Mouse (Mus musculus) adrenal gland, postnatal 10 days (tissue): ENCODE results near the gene Mnt. TPM values are rescaled to one million over a fixed set of nuclear protein-coding genes. Genes with fewer than 3 reads are reported as not detected.

Experiments
- DNase-seq: peaks from one replicate; pipeline ENCODE4 v3.0.0; 2021; ENCODE audit warnings: mixed read lengths
- total RNA-seq, 2 experiments: library from RNA; stranded (reverse); gene quantifications; 2 replicates each; pipeline ENCODE4 v1.2.3; 2021

Gene Mnt
- total RNA-seq, 2 experiments from 2014 or later = 19.1 to 20.6 TPM

GRCm38 (mm10) chr11:74831606-74832451 lies 1.1 kb downstream of the Mnt start:
- peak; percentile 100 for DNase-seq

- DNase-seq = peak; percentile 83
These were observed 1.9 kb downstream of the Mnt start for GRCm38 (mm10) chr11:74832503-74833143.

DNA sequence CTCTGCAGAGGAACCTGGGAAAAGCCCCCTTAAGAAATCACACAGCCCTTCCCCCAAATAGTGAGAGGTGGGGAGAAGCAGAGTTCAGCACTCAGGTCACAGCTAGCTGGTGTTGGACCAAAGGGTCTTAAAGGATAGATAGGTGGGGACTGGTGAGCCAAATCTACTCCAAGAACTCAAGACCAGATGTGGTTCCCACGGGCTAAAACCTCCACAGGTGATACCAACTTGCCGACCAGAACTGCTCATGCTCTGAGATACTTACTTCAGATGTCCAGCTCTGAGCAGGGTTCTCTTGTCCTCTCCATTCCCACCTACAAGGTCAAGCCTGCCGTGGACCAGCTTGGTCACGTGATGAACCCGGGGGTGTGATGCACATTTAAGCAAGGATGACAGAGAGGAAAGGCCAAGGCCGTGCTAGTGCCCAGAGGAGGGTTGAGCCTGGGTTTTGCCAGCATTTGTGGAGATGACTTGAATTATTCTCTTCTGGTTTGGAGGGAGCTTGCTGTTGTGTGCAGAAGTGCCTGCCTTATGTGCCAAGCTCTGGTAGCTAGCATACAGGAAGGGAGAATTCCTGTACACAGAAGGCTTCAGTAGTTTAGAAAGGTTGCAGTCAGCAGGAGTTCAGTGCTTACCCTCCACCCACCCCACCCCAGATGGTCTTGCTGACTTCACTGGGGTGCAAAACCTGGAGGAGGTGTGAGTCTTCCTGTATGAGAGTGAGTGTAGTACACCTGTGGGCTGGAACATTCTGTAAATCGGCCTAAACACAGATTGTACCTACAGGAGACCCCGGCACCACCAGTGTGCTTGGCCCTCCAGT lies 3.0 kb downstream of the Mnt start:
- peak; percentile 77 for DNase-seq

DNA sequence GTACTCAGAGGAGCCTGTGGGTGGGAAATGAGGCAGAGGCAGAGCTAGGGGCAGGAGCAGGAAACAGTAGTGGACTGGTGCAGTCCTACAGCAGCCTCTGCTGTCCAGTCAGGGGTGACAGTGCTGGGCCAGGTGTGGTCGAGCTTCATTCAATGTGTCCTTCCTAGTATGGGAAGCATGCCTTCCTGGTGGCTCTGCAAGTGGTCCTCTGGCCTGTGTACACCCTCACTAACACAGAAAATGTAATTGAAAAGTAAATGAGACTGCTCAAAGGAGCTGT lies 3.6 kb downstream of the Mnt start:
- no peak for DNase-seq

DNA sequence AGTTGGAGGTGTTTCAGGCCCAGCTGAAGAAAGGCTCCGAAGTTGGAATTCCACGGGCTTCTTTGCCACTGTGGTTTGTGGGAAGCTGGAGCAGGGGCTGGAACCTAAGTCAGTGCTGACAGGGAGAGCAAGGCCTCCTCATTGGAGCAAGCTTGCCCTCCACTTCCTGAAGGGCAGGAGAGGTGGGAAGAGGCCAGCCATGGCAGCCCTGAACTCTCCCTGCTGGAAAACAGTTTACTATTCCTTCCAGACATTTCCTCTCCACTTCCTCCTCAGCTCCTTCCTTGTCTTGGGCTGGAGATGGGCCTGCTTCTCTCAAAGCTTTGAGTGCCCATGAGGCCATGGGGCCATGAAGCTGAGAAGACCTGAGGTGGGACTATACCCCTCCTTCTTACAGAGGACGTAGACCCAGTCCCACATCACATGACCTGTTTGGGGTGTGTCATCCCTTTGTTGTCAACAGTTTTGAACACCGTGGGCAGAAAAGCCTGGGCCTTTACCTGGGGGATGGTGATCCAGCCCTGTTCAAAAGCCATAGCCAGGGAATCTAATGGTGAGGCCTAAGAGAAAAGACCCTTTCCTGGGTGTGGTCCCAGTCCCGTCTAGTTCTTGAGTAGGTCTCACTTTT lies 4.0 kb downstream of the Mnt start:
- DNase-seq = no peak

GRCm38 (mm10) chr11:74835593-74836224 lies 5.0 kb downstream of the Mnt start:
- DNase-seq = no peak

- DNase-seq = no peak
These were observed 5.7 kb downstream of the Mnt start for GRCm38 (mm10) chr11:74836225-74837055.

DNA sequence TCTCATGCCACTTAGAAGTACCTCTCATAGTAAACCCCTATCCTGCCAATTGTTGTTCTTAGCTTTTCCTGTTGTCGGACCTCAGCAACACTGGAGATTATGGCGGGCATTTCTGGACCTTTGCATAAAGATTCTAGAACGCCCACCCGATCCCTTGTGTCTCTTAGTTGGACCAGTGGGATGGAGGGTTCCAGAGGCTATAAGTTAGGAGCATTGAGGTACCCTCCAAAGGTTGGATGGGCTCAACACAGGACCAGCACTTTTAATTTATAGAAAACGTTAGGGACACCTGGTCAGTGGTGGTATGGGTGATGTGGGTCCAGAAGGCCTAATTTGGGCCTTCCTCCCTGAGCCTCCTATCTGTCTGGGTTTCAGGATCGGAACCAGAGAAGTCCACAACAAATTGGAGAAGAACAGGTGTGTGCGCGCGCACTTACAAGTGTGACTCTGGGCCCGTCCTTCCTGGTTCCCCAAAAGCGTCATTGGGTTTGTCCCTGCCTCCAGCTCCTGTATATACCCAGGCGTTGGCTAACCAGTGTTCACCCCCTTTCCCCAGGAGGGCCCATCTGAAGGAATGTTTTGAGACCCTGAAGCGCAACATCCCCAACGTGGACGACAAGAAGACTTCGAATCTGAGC lies 6.5 kb downstream of the Mnt start:
- no peak for DNase-seq

DNA sequence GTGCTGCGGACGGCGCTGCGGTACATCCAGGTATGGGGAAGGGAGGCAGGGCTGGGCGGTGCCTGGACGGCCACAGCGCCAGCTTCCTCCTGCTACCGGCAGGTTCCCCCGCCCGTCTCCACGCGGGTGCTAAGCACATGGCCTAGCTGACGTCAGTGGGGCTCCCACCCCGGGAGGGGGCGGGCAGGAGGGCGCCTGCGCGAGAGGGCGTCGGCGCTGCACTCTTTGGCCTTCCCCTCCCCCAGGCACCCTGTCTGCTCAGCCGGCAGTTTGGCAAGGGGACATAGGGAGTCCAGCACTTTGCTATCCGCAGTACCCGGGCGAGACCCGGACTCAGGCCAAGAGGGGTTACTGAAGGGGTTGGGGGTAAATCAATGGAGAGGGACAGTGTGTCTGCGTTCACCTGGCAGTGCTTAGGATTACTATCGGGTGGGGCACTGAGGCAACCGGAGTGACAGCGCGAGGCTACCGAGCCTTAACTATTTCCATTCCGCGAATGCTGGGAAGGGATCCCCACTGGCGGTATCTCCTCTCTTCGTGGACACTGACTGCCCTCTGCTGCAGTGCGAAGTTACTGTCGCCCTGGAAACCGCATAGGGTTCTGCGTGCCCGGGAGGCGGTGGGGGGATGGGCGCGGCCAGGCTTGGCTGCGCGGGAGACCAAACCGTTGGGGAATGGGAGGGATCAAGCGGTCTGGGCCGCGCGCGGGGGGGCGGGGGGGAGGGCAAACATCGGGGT lies 7.1 kb downstream of the Mnt start:
- peak; percentile 96 for DNase-seq

- DNase-seq = peak; percentile 96
These were observed 7.7 kb downstream of the Mnt start for GRCm38 (mm10) chr11:74838441-74838840.

DNA sequence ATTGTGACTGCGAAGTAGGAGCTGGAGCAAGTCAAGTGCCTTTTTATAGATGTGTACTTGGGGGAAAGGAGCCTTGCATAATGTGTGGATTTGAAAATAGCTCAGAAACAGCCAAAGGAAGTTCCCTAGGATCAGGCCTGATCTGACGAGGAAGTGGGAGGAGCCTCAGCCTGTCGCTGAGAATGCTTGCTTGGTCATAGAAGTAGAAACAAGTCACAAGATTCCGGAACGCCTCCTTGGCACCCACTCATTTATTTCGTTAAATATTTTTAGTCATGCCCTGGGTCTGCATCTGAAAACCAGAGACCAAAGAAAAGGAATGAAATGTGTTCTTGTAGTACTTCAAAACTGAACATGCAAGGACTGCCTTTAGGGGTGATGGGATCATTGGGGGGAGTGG lies 8.3 kb downstream of the Mnt start:
- peak; percentile 67 for DNase-seq

DNA sequence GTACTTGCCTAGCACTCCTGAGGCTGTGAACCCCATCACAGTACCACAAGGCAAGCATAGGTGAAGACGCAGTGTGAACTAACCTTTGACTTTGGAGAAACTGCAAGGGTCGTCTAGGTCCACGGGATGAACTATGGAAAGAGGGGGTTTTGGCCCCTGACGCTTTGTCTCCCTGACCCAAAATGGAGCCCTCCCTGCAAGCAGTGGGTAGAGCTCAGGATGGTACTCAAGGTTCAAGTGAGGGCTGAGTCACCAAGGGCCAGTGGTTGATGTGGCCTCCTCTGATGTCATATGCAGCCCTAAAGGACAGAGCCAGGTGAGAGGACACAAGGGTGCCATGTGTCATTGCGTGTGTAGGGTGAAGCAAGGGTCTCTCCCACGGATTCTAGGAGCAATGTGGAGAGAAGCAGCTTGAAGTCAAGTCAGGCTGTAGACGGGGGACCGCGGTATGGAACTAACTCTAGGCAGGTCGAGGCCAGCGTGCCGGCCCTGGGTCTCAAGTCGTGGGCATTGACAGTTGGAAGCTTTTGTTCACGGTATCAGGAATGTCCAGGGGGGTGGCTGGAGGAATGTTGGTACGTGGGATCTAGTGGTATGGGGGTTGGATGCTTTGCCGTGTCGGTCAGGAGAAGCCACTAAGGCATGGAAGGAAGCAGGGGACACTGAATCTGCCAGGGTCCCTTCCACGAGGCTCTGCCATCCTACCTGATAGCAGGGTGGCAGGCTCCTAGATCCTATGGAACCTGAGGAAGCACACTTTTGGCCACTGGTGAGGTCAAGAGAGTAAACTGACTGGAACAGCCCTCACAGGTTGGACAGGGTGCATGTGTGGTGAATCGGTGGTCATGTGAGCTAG lies 9.4 kb downstream of the Mnt start:
- DNase-seq = no peak

- no peak for DNase-seq
These were observed 10.0 kb downstream of the Mnt start for GRCm38 (mm10) chr11:74840739-74841138.

DNA sequence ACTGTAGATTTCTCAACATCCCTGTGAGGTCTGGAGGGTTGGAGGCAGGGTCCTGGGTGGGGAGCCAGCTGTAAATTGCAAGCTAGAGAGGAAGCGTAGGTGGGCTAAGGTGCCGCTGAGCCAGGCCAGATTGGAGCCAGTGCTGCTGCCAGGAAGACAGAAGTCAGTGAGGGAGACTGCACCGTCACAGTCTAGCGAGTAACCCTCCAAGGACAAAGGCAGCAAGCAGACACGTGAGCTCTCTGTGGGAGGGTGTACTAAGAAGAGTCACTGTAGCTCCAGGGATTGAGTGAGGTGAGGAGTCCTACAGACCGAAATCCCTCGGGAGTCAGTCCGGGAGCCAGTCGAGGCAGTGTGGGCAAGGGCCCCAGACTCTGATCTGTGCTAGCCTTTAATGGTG lies 10.6 kb downstream of the Mnt start:
- peak; percentile 62 for DNase-seq

DNA sequence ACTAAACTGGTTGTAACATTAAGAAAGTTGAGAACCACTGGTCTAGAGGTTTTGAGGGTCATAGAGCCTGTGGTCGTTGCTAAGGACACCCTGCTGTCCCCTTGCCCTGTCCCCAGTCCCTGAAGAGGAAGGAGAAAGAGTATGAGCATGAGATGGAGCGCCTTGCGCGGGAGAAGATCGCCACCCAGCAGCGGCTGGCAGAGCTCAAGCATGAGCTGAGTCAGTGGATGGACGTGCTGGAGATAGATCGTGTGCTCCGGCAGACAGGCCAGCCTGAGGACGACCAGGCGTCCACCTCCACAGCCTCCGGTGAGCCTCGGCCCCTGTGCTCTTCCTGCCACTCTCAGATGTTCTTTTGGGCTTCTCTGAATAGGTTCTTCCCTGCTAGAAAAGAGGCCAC lies 11.3 kb downstream of the Mnt start:
- no peak for DNase-seq

DNA sequence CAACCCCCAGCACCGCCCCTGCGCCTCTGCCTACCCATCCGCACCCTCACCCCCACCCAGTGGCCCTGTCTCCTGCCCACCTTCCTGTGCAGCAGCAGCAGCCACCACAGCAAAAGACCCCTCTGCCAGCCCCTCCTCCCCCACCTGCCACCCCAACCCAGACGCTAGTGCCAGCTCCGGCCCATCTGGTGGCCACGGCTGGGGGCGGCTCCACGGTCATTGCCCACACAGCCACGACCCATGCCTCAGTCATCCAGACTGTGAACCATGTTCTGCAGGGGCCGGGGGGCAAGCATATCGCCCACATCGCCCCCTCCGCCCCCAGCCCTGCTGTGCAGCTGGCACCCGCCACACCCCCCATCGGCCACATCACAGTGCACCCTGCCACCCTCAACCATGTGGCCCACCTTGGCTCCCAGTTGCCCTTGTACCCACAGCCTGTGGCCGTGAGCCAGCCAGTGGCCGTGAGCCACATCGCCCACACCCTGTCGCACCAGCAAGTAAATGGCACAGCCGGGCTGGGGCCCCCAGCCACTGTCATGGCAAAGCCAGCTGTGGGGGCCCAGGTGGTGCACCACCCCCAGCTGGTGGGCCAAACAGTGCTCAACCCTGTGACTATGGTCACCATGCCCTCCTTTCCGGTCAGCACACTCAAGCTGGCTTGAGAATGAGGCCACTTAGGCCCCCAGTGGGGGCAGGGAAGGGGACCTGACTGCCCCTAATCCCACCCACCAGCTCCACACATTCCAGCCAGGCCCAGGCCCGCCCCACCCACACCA lies 12.1 kb downstream of the Mnt start:
- no peak for DNase-seq

DNA sequence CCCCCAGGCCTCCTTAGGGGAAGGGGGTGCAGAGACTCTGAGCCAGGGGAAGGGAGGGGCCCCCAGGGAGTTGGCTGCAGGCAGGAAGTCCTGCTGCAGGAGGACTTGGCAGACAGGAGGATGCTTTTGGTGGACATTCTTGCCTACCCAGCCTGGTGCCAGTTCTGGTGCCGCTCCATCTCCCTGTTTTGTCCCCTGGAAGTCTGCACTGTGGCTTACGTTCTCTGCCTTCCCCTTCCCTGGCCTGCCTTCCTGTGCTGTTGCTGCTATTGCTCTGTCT lies 12.7 kb downstream of the Mnt start:
- DNase-seq = no peak

DNA sequence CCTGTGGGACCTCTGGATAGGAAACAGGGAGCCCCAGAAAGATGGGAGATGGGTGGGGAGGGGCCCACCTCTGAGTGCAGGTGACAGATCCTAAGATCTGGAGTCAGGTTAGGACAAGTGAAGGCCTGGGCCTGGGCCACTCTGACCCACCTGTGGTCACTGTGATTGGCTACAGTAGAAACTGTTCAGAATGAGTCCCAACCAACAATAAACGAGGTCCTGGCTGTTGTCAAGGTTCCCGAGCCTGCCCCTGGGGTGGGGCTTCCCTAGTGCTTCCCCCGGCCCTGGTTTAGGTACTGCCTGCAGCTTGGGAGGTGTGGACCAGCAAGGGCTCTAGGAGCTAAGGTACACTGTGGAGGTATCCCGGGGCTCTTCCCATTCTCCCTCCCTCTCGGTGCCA lies 13.0 kb downstream of the Mnt start:
- DNase-seq = no peak

- DNase-seq = no peak
These were observed 15.1 kb downstream of the Mnt start for GRCm38 (mm10) chr11:74845784-74846183.
